In the genomic region with DNA sequence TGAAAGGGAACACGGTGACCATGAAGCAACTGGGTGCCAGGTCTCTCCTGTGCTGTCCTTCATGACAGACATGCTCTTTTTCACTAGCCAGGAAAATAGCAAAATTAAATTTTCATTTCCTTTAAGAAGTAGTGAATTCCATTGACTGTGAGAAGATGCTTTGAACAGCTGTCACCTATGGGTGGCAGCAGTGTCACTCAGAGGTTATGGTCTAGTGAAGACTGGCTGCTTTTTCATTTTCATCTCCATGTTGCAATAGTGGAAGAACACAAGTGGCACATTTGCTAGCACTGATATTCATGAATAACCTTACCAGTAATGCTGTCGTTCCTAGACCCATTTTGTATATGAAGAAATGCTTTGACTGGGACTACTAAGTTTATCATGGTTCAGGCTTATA, we compare ENCODE assay signal across 10 mouse cellular contexts. TPM values are rescaled to one million over a fixed set of nuclear protein-coding genes. Genes with fewer than 3 reads are reported as not detected.
DNase-seq lines count a peak whose midpoint lies in the region; ATAC-seq and TF ChIP-seq lines count a peak whose summit lies in the region.
"Had no signal": no experiment of that assay in that cellular context is flagged by ENCODE, and none has a peak within 500 bp of the region (broad histone marks: within the 10 kb centered on the region; RNA-seq: fewer than 3 reads in every experiment).

No protein-coding gene starts in this region.

- no peak overlapping the region for H3K4me2 ChIP-seq in kidney, embryonic 16.5 days (replicated peaks; ENCODE audit: low read depth, low read length)
- no peak overlapping the region for H3K4me2 ChIP-seq in CH12.LX (ENCODE audit: insufficient read depth, low read depth, poor library complexity, severe bottlenecking)
- no peak overlapping the region for H3K4me2 ChIP-seq in hindbrain, embryonic 13.5 days

- TF ChIP-seq POLR2A in CH12.LX (IDR thresholded peaks at IDR 0.05; ENCODE audit: low read depth, low read length): no peak

- no peaks in the 10 kb centered on the region for H3K4me1 ChIP-seq in kidney, embryonic 16.5 days (ENCODE audit: insufficient read depth, low read length)
- peaks cover 16 to 43% of the 10 kb centered on the region in 2 experiments for H3K4me1 ChIP-seq in CH12.LX (ENCODE audit: control insufficient read depth in 1 of 2, insufficient read depth in 2 of 2)
- no peaks in the 10 kb centered on the region for H3K4me1 ChIP-seq in hindbrain, embryonic 13.5 days (replicated peaks)
- H3K4me1 ChIP-seq: midbrain, embryonic 10.5 days had no signal

- H3K27me3 ChIP-seq in kidney, embryonic 16.5 days (ENCODE audit: insufficient read depth, low read length): no peaks in the 10 kb centered on the region
- no peaks in the 10 kb centered on the region for H3K27me3 ChIP-seq in CH12.LX (replicated peaks)
- H3K27me3 ChIP-seq in hindbrain, embryonic 13.5 days: 0 out of 2 replicates have a peak, but pooled peaks cover 2% of the 10 kb centered on the region

- DNase-seq in kidney, postnatal 10 days: peak; percentile 26
- peak; percentile 68 for DNase-seq in CH12.LX (ENCODE audit: extremely low read depth)
- no peak for DNase-seq in heart, postnatal 25 days (ENCODE audit: low spot score)
- DNase-seq in Muller cell, postnatal 12 days (ENCODE audit: inconsistent ontology term): no peak

- in situ Hi-C loops in CH12.LX (cut with MboI; ENCODE audit: low pct_ligation_motif_present, low pct_unique_long_range_greater_than_20kb, low sequenced_read_pairs): no loop called here

- H3K79me2 ChIP-seq in CH12.LX (replicated peaks; ENCODE audit: control insufficient read depth, extremely low read depth, insufficient read depth, poor library complexity, severe bottlenecking): no peaks in the 10 kb centered on the region

- 85% methylated on average over 2 of the region's 2 CpGs for WGBS in kidney, embryonic 16.5 days
- WGBS in hindbrain, embryonic 13.5 days: 80% methylated on average over 2 of the region's 2 CpGs

- intact Hi-C loops in heart, postnatal 25 days (cut with DNase I): loop anchor here (5.0 kb wide), 2 partner anchors 34 to 224 kb away; no protein-coding TSS in a partner anchor

- ATAC-seq in kidney, embryonic 16.5 days (ENCODE audit: low FRiP score, low TSS enrichment): no peak
- peak; percentile 76 for ATAC-seq in granulocyte monocyte progenitor cell, adult 5-6 weeks (replicated peaks; ENCODE audit: poor library complexity, severe bottlenecking)
- ATAC-seq in neutrophil, adult 5-6 weeks (ENCODE audit: extremely low read depth, insufficient number of reproducible peaks, low FRiP score, poor library complexity, severe bottlenecking): peak; percentile 93
- ATAC-seq in hindbrain, embryonic 13.5 days (ENCODE audit: low FRiP score): no peak

- H3K9me3 ChIP-seq in kidney, embryonic 16.5 days (ENCODE audit: low read length): no peaks in the 10 kb centered on the region
- H3K9me3 ChIP-seq in CH12.LX (replicated peaks; ENCODE audit: low read length): no peaks in the 10 kb centered on the region
- no peaks in the 10 kb centered on the region for H3K9me3 ChIP-seq in hindbrain, embryonic 13.5 days
- H3K9me3 ChIP-seq: midbrain, embryonic 10.5 days had no signal

- H3K27ac ChIP-seq in kidney, embryonic 16.5 days (ENCODE audit: low read length): no peak overlapping the region
- H3K27ac ChIP-seq in CH12.LX (ENCODE audit: insufficient read depth, low read depth): no peak overlapping the region
- H3K27ac ChIP-seq in hindbrain, embryonic 13.5 days: no peak overlapping the region
- H3K27ac ChIP-seq: midbrain, embryonic 10.5 days had no signal

- dilution Hi-C loops in CH12.LX (cut with MboI; ENCODE audit: extremely low pct_ligation_motif_present, extremely low pct_unique_long_range_greater_than_20kb, low sequenced_read_pairs): no loop called here

- peak; percentile 96 for TF ChIP-seq RAD21 in CH12.LX (IDR thresholded peaks at IDR 0.05; ENCODE audit: low read depth, low read length)

- no peak overlapping the region for H3K9ac ChIP-seq in kidney, embryonic 16.5 days (replicated peaks; ENCODE audit: low read length)
- no peak overlapping the region for H3K9ac ChIP-seq in CH12.LX (ENCODE audit: insufficient read depth, low read depth)
- no peak overlapping the region for H3K9ac ChIP-seq in hindbrain, embryonic 13.5 days

- peak; percentile 35; the same call in 1 of the 2 replicates for TF ChIP-seq EP300 in CH12.LX (IDR thresholded peaks at IDR 0.05; ENCODE audit: low read length)

- H3K36me3 ChIP-seq in kidney, embryonic 16.5 days (ENCODE audit: insufficient read depth, low read length): no peaks in the 10 kb centered on the region
- peaks cover 0 to 8% of the 10 kb centered on the region in 2 experiments for H3K36me3 ChIP-seq in CH12.LX (replicated peaks in 1 of 2; ENCODE audit: control insufficient read depth in 1 of 2, insufficient read depth in 1 of 2, low read length in 1 of 2)
- H3K36me3 ChIP-seq in hindbrain, embryonic 13.5 days: no peaks in the 10 kb centered on the region
- H3K36me3 ChIP-seq: midbrain, embryonic 10.5 days had no signal

- H3K4me3 ChIP-seq in kidney, embryonic 16.5 days (ENCODE audit: low read length): no peak overlapping the region
- H3K4me3 ChIP-seq in CH12.LX (replicated peaks in 1 of 3; ENCODE audit: low read depth in 2 of 3, low read length in 2 of 3, poor library complexity in 1 of 3): no peak overlapping the region
- H3K4me3 ChIP-seq in hindbrain, embryonic 13.5 days: no peak overlapping the region
- H3K4me3 ChIP-seq: midbrain, embryonic 10.5 days had no signal

- peak; percentile 49 to 95; a peak in 3 of 4 replicates for TF ChIP-seq CTCF in CH12.LX (conservative IDR thresholded peaks at IDR 0.05 in 1 of 2, IDR thresholded peaks at IDR 0.05 in 1 of 2; ENCODE audit: low read depth in 2 of 2, low read length in 2 of 2)

TF ChIP-seq in CH12.LX, 34 proteins besides CTCF, POLR2A, EP300 and RAD21 (continues in another document):
- TF ChIP-seq SIN3A (IDR thresholded peaks at IDR 0.05; ENCODE audit: low read length): 0 out of 2 replicates have a peak, but pooled peaks have one; percentile 34
- TF ChIP-seq ZMIZ1 (IDR thresholded peaks at IDR 0.05; ENCODE audit: low read depth, low read length): no peak
- TF ChIP-seq TCF12 (IDR thresholded peaks at IDR 0.05; ENCODE audit: low read depth, low read length): peak; percentile 58
- TF ChIP-seq E2F4 (IDR thresholded peaks at IDR 0.05; ENCODE audit: insufficient replicate concordance, low read depth, low read length): 0 out of 2 replicates have a peak, but pooled peaks have one; percentile 22
- TF ChIP-seq USF1 (IDR thresholded peaks at IDR 0.05; ENCODE audit: low read depth, low read length): no peak
- TF ChIP-seq CHD2 (IDR thresholded peaks at IDR 0.05; ENCODE audit: low read length): no peak
- no peak; the same call in 1 of the 2 replicates for TF ChIP-seq BHLHE40 (IDR thresholded peaks at IDR 0.05; ENCODE audit: low read depth, low read length)
- TF ChIP-seq HCFC1 (IDR thresholded peaks at IDR 0.05; ENCODE audit: low read depth, low read length): no peak
- TF ChIP-seq SMC3 (IDR thresholded peaks at IDR 0.05; ENCODE audit: low read depth, low read length): peak; percentile 96
- no peak for TF ChIP-seq NRF1 (IDR thresholded peaks at IDR 0.05; ENCODE audit: low read depth, low read length)
- TF ChIP-seq ELF1 (IDR thresholded peaks at IDR 0.05; ENCODE audit: low read depth, low read length): no peak
- peak; percentile 38; the same call in 1 of the 2 replicates for TF ChIP-seq NELFE (IDR thresholded peaks at IDR 0.05; ENCODE audit: low read depth, low read length)
- no peak for TF ChIP-seq MAZ (IDR thresholded peaks at IDR 0.05; ENCODE audit: low read depth, low read length)
- no peak for TF ChIP-seq USF2 (conservative IDR thresholded peaks at IDR 0.05; ENCODE audit: low read depth, low read length)
- no peak for TF ChIP-seq ZKSCAN1 (IDR thresholded peaks at IDR 0.05; ENCODE audit: borderline replicate concordance, low read depth, low read length)
- no peak for TF ChIP-seq KAT2A (IDR thresholded peaks at IDR 0.05; ENCODE audit: insufficient replicate concordance, low read length)
- TF ChIP-seq IRF4 (IDR thresholded peaks at IDR 0.05; ENCODE audit: low read depth, low read length): no peak
- 0 out of 2 replicates have a peak, but pooled peaks have one; percentile 11 for TF ChIP-seq MAFK (IDR thresholded peaks at IDR 0.05; ENCODE audit: insufficient replicate concordance, low read length)
- no peak for TF ChIP-seq TBP (conservative IDR thresholded peaks at IDR 0.05; ENCODE audit: low read depth, low read length)
- TF ChIP-seq JUN (IDR thresholded peaks at IDR 0.05; ENCODE audit: insufficient read depth, low read depth, low read length): no peak
- TF ChIP-seq MYC (IDR thresholded peaks at IDR 0.05; ENCODE audit: low read depth, low read length): peak; percentile 81
- no peak for TF ChIP-seq UBTF (IDR thresholded peaks at IDR 0.05; ENCODE audit: low read depth, low read length)
- TF ChIP-seq MAX (IDR thresholded peaks at IDR 0.05; ENCODE audit: low read length): no peak
- no peak for TF ChIP-seq POLR2AphosphoS2 (IDR thresholded peaks at IDR 0.05; ENCODE audit: low read depth, low read length)
- TF ChIP-seq PAX5 (IDR thresholded peaks at IDR 0.05; ENCODE audit: low read length): no peak
- peak; percentile 59 for TF ChIP-seq JUND (conservative IDR thresholded peaks at IDR 0.05; ENCODE audit: low read depth, low read length)
- TF ChIP-seq MXI1 (IDR thresholded peaks at IDR 0.05; ENCODE audit: low read depth, low read length): no peak
- TF ChIP-seq RCOR1 (conservative IDR thresholded peaks at IDR 0.05; ENCODE audit: low read depth, low read length): 0 out of 2 replicates have a peak, but pooled peaks have one; percentile 23
- 0 out of 2 replicates have a peak, but pooled peaks have one; percentile 21 for TF ChIP-seq MEF2A (IDR thresholded peaks at IDR 0.05; ENCODE audit: borderline replicate concordance, low read depth, low read length)
- peak; percentile 79 for TF ChIP-seq ZC3H11A (IDR thresholded peaks at IDR 0.05; ENCODE audit: low read depth, low read length)
- 0 out of 2 replicates have a peak, but pooled peaks have one; percentile 22 for TF ChIP-seq ZNF384 (IDR thresholded peaks at IDR 0.05; ENCODE audit: low read depth, low read length)

RNA-seq across cellular contexts. Expression of a gene that starts 12.3 kb away (rescaled TPM):
- 0.18 and 0.21 TPM in 2 replicates for polyA plus RNA-seq in kidney, embryonic 16.5 days (2015; fragmentation: Nextera tagmentation; extraction: Ambion mirVana)
- 0.38 and 0.68 TPM in 2 replicates for total RNA-seq in CH12.LX (2012; rRNA removed)
- 0.21 and 0.38 TPM in 2 replicates for total RNA-seq in CH12.LX (2014; rRNA removed)
- polyA plus RNA-seq in CH12.LX (2012; ENCODE audit: insufficient read length, low read depth): 0.23 and 0.25 TPM in 2 replicates
- total RNA-seq in granulocyte monocyte progenitor cell, adult 5-6 weeks (2014; fragmentation: Nextera tagmentation): 35.0 and 39.6 TPM in 2 replicates
- 27.7 and 43.2 TPM in 2 replicates for total RNA-seq in granulocyte monocyte progenitor cell, adult 5-6 weeks (2017)
- total RNA-seq in neutrophil, adult 5-6 weeks (2017): 0.86 and 1.2 TPM in 2 replicates
- not detected for total RNA-seq in heart, postnatal 25 days (2021)
- polyA plus RNA-seq in hindbrain, embryonic 13.5 days (2015; fragmentation: Nextera tagmentation; extraction: Ambion mirVana): 0.23 and 0.25 TPM in 2 replicates
- total RNA-seq: layer of hippocampus, adult 8-10 months had no signal

Comparison
In these comparisons a context has a peak if more than half of its experiments do, and no peak if none do; other contexts are left out.
1. DNase-seq: peak in kidney, postnatal 10 days (single experiment) and CH12.LX (single experiment); none in heart, postnatal 25 days (single experiment) and Muller cell, postnatal 12 days (single experiment).
2. ATAC-seq: peak in granulocyte monocyte progenitor cell, adult 5-6 weeks (single experiment) and neutrophil, adult 5-6 weeks (single experiment); none in kidney, embryonic 16.5 days (single experiment) and hindbrain, embryonic 13.5 days (single experiment).
3. RNA of a gene that starts 12.3 kb away (total RNA-seq): 27.7 to 43.2 TPM in granulocyte monocyte progenitor cell, adult 5-6 weeks; 0.86 to 1.2 TPM in neutrophil, adult 5-6 weeks, 0.21 to 0.68 TPM in CH12.LX and not detected in heart, postnatal 25 days; every median in the first group is over 10 times any median in the second.